Mouse (Mus musculus): ENCODE data around the gene Parp8. TPM values are rescaled to one million over a fixed set of nuclear protein-coding genes. Genes with fewer than 3 reads are reported as not detected.

Parp8 gene
- total and polyA plus RNA-seq, 3 experiments: 3.5 to 14.1 (median 10.3) TPM

GRCm38 (mm10) chr13:117018676-117019075, 6.7 kb downstream of the Parp8 start:
- no peak for DNase-seq

- DNase-seq: no peak
Observed at GRCm38 (mm10) chr13:117013516-117013915, 11.8 kb downstream of the Parp8 start.

- no peak for DNase-seq
Observed at GRCm38 (mm10) chr13:117012031-117012430, 13.3 kb downstream of the Parp8 start.

- DNase-seq: no peak
Observed at GRCm38 (mm10) chr13:117010143-117010542, 15.2 kb downstream of the Parp8 start.

GRCm38 (mm10) chr13:117008021-117009015, 17.0 kb downstream of the Parp8 start:
- DNase-seq: no peak

- no peak for DNase-seq
Observed at GRCm38 (mm10) chr13:117007566-117007965, 17.8 kb downstream of the Parp8 start.

- no peak for DNase-seq
Observed at GRCm38 (mm10) chr13:117006638-117007037, 18.7 kb downstream of the Parp8 start.

GRCm38 (mm10) chr13:117000493-117000892, 24.8 kb downstream of the Parp8 start:
- DNase-seq: no peak

GRCm38 (mm10) chr13:116991560-116991959, 33.8 kb downstream of the Parp8 start:
- DNase-seq: no peak

- DNase-seq: no peak
Observed at GRCm38 (mm10) chr13:116990327-116990726, 35.0 kb downstream of the Parp8 start.

GRCm38 (mm10) chr13:116988706-116989105, 36.6 kb downstream of the Parp8 start:
- DNase-seq: no peak

- DNase-seq: no peak
Observed at GRCm38 (mm10) chr13:116988208-116988607, 37.1 kb downstream of the Parp8 start.

GRCm38 (mm10) chr13:116987284-116987683, 38.1 kb downstream of the Parp8 start:
- DNase-seq: no peak

- DNase-seq: no peak
Observed at GRCm38 (mm10) chr13:116986658-116987057, 38.7 kb downstream of the Parp8 start.

- no peak for DNase-seq
Observed at GRCm38 (mm10) chr13:116974081-116974860, 51.1 kb downstream of the Parp8 start.

- no peak for DNase-seq
Observed at GRCm38 (mm10) chr13:116973491-116973890, 51.8 kb downstream of the Parp8 start.

- no peak for DNase-seq
Observed at GRCm38 (mm10) chr13:116972036-116972611, 53.2 kb downstream of the Parp8 start.

- DNase-seq: no peak
Observed at GRCm38 (mm10) chr13:116970706-116971428, 54.5 kb downstream of the Parp8 start.

- no peak for DNase-seq
Observed at GRCm38 (mm10) chr13:116969650-116970049, 55.7 kb downstream of the Parp8 start.

GRCm38 (mm10) chr13:116968906-116969305, 56.4 kb downstream of the Parp8 start:
- DNase-seq: no peak

- DNase-seq: no peak
Observed at GRCm38 (mm10) chr13:116967459-116967858, 57.9 kb downstream of the Parp8 start.

Data from adrenal gland, adult 2 months (tissue).